Mouse (Mus musculus): Measurements from ENCODE around the gene Mpp1. TPM values are rescaled to one million over a fixed set of nuclear protein-coding genes. Genes with fewer than 3 reads are reported as not detected.

Gene Mpp1
- total and polyA plus RNA-seq, 3 experiments, result 14.3 to 263 (median 54.1) TPM

DNA sequence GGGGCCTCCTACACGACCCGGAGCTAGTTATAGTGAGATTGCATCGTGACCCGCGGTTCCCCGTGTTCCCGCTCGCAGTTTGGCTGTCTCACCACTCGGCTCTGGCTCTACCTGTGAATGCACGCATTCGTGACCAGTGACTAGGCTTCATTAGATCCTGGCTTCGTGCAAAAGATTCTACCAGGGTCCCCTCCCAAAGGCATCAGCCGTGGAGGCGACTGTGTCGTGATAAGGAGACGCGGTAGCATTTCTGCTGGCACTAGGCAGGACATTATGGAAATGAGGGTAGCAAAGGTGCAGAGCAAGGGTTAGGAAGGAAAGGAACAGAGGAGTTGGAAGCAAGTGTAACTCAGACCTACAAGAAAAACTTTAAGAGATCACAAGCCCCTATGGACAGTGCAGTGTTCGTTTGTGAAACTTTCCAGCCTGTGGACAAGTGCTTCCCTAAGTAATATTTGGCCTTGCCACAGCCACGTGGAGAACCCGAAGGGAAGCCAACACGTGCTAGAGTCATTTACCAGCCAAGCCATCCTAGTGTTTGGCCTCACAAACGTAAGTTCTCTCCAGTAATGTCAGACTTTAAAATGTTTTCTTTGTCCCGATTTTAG is 34.5 kb downstream of the Mpp1 start:
- H3K36me3 ChIP-seq (ENCODE audit: control insufficient read depth in 1 of 2, insufficient read depth in 2 of 2, low read length in 2 of 2), result peaks cover 13 to 23% of the 10 kb centered on the region in 2 experiments
- H3K4me3 ChIP-seq (ENCODE audit: control insufficient read depth in 1 of 2, insufficient read depth in 1 of 2, low read depth in 2 of 2, low read length in 2 of 2), result peak overlapping the region; percentile 83 to 84
- TF ChIP-seq MXI1 (IDR thresholded peaks at IDR 0.05; ENCODE audit: low read depth, low read length) (peak; percentile 97), SIN3A (IDR thresholded peaks at IDR 0.05; ENCODE audit: low read length) (peak; percentile 82; the same call in 1 of the 2 replicates), MYC (IDR thresholded peaks at IDR 0.05; ENCODE audit: low read depth, low read length) (peak; percentile 99), CHD1 (IDR thresholded peaks at IDR 0.05; ENCODE audit: low read depth, low read length) (peak; percentile 62; the same call in 1 of the 2 replicates), MAX (IDR thresholded peaks at IDR 0.05; ENCODE audit: low read length) (peak; percentile 97), E2F4 (IDR thresholded peaks at IDR 0.05; ENCODE audit: borderline replicate concordance, low read depth, low read length) (0 out of 2 replicates have a peak, but pooled peaks have one; percentile 13), GABPA (IDR thresholded peaks at IDR 0.05; ENCODE audit: low read depth, low read length) (no peak), MAFK (IDR thresholded peaks at IDR 0.05; ENCODE audit: borderline replicate concordance, low read depth, low read length) (no peak)
- peak overlapping the region; percentile 74 for H3K27ac ChIP-seq (ENCODE audit: control insufficient read depth, low read depth, low read length)
- no peaks in the 10 kb centered on the region for H3K27me3 ChIP-seq (ENCODE audit: control insufficient read depth in 1 of 2, insufficient read depth in 2 of 2, low read length in 2 of 2)
- peaks cover 39% of the 10 kb centered on the region for H3K79me2 ChIP-seq (ENCODE audit: control insufficient read depth, insufficient read depth, low read length, poor library complexity)
- peak; percentile 55 for DNase-seq (ENCODE audit: low read depth, low spot score)
- H3K9me3 ChIP-seq (replicated peaks; ENCODE audit: insufficient read depth, low read length), result no peaks in the 10 kb centered on the region
- peaks cover 0 to 4% of the 10 kb centered on the region in 2 experiments; a peak in 3 of 4 replicates for H3K4me1 ChIP-seq (ENCODE audit: control insufficient read depth in 1 of 2, insufficient read depth in 2 of 2, low read length in 2 of 2)
- H3K9ac ChIP-seq (ENCODE audit: control insufficient read depth, low read depth, low read length, poor library complexity, severe bottlenecking), result peak overlapping the region; percentile 92

- DNase-seq (ENCODE audit: low read depth, low spot score), result peak; percentile 96
- Histone ChIP-seq H3K4me1 (ENCODE audit: control insufficient read depth in 1 of 2, insufficient read depth in 2 of 2, low read length in 2 of 2) (peaks cover 0 to 4% of the 10 kb centered on the region in 2 experiments; a peak in 3 of 4 replicates), H3K27ac (ENCODE audit: control insufficient read depth, low read depth, low read length) (peak within 1 kb of the TSS; percentile 74), H3K27me3 (ENCODE audit: control insufficient read depth in 1 of 2, insufficient read depth in 2 of 2, low read length in 2 of 2) (no peaks in the 10 kb centered on the region), H3K4me3 (ENCODE audit: control insufficient read depth in 1 of 2, insufficient read depth in 1 of 2, low read depth in 2 of 2, low read length in 2 of 2) (peak within 1 kb of the TSS; percentile 83 to 84), H3K9ac (ENCODE audit: control insufficient read depth, low read depth, low read length, poor library complexity, severe bottlenecking) (peak within 1 kb of the TSS; percentile 92), H3K36me3 (ENCODE audit: control insufficient read depth in 1 of 2, insufficient read depth in 2 of 2, low read length in 2 of 2) (peaks cover 9 to 19% of the 10 kb centered on the region in 2 experiments), H3K9me3 (replicated peaks; ENCODE audit: insufficient read depth, low read length) (no peaks in the 10 kb centered on the region), H3K79me2 (ENCODE audit: control insufficient read depth, insufficient read depth, low read length, poor library complexity) (peaks cover 34% of the 10 kb centered on the region)
- peak; percentile 34; the same call in 1 of the 2 replicates for TF ChIP-seq MAZ (IDR thresholded peaks at IDR 0.05; ENCODE audit: low read depth, low read length)
- no peak for TF ChIP-seq MEF2A (IDR thresholded peaks at IDR 0.05; ENCODE audit: extremely low read depth, insufficient replicate concordance, low read depth, low read length, poor library complexity, severe bottlenecking)
- TF ChIP-seq TCF12 (IDR thresholded peaks at IDR 0.05; ENCODE audit: low read depth, low read length), result peak; percentile 32; the same call in 1 of the 2 replicates
- peak; percentile 78 for TF ChIP-seq NRF1 (IDR thresholded peaks at IDR 0.05; ENCODE audit: insufficient read depth, low read depth, low read length, poor library complexity, severe bottlenecking)
- no peak for TF ChIP-seq MXI1 (IDR thresholded peaks at IDR 0.05; ENCODE audit: low read depth, low read length)
- TF ChIP-seq TBP (IDR thresholded peaks at IDR 0.05; ENCODE audit: low read depth, low read length), result peak; percentile 82
- no peak for TF ChIP-seq ELF1 (IDR thresholded peaks at IDR 0.05; ENCODE audit: low read depth, low read length)
- no peak for TF ChIP-seq TAL1 (IDR thresholded peaks at IDR 0.05; ENCODE audit: low read length)
- TF ChIP-seq GATA1 (IDR thresholded peaks at IDR 0.05; ENCODE audit: low read depth, low read length), result no peak
- TF ChIP-seq UBTF (IDR thresholded peaks at IDR 0.05; ENCODE audit: borderline replicate concordance, insufficient read depth, low read depth, low read length), result no peak
- TF ChIP-seq SIN3A (IDR thresholded peaks at IDR 0.05; ENCODE audit: low read length), result no peak; the same call in 1 of the 2 replicates
- TF ChIP-seq SMC3 (IDR thresholded peaks at IDR 0.05; ENCODE audit: low read depth, low read length), result no peak
- TF ChIP-seq HCFC1 (IDR thresholded peaks at IDR 0.05; ENCODE audit: low read depth, low read length), result peak; percentile 55
- no peak for TF ChIP-seq ETS1 (IDR thresholded peaks at IDR 0.05; ENCODE audit: low read depth, low read length)
- TF ChIP-seq POLR2AphosphoS2 (IDR thresholded peaks at IDR 0.05; ENCODE audit: low read length), result peak; percentile 66; the same call in 1 of the 2 replicates
- TF ChIP-seq NELFE (IDR thresholded peaks at IDR 0.05; ENCODE audit: low read depth, low read length), result peak; percentile 66
- peak; percentile 76 to 86 for TF ChIP-seq POLR2A (IDR thresholded peaks at IDR 0.05; ENCODE audit: control insufficient read depth in 1 of 2, insufficient read depth in 1 of 2, low read depth in 1 of 2, low read length in 2 of 2, poor library complexity in 1 of 2)
- TF ChIP-seq CHD1 (IDR thresholded peaks at IDR 0.05; ENCODE audit: low read depth, low read length), result no peak
Observed at GRCm38 (mm10) chrX:75095369-75096162, 35.2 kb downstream of the Mpp1 start, which contains the start of gene Dkc1. Dkc1 (plus strand) TSS chrX:75095854.

All from MEL (cell line).